Mouse (Mus musculus): ENCODE measurements around the gene Pax4.

Pax4 gene

GRCm38 (mm10) chr6:28449253-28449652 is at the start of gene Pax4:
Gene Pax4, minus strand, starts transcription at chr6:28449353.
- DNase-seq (ENCODE audit: low read depth, low spot score) = no peak

- DNase-seq (ENCODE audit: low read depth, low spot score) = no peak
Measured at GRCm38 (mm10) chr6:28497837-28498236, 48.7 kb upstream of the Pax4 start.

GRCm38 (mm10) chr6:28491198-28491597 is 42.0 kb upstream of the Pax4 start:
- DNase-seq (ENCODE audit: low read depth, low spot score) = no peak

DNA sequence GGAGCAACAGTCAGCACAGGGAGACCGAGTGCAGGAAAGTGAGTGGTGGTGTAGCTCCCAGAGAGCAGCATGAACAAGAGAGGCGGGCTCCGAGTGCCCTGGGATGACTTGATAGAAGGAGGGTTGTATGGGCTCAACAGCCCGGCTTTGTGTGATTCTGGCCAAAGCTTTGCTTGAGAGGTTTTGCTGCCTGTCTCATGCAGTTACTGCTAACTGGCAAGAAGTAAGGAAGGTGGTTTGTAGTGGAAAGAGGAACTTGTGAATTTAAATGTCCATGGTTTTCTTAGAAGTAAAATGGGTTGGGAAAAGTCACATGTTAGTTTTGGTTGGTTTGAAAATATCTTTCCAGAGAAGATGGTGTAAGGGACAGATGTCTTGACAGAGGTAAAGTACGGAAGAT is 41.5 kb upstream of the Pax4 start:
- no peak for DNase-seq (ENCODE audit: low read depth, low spot score)

DNA sequence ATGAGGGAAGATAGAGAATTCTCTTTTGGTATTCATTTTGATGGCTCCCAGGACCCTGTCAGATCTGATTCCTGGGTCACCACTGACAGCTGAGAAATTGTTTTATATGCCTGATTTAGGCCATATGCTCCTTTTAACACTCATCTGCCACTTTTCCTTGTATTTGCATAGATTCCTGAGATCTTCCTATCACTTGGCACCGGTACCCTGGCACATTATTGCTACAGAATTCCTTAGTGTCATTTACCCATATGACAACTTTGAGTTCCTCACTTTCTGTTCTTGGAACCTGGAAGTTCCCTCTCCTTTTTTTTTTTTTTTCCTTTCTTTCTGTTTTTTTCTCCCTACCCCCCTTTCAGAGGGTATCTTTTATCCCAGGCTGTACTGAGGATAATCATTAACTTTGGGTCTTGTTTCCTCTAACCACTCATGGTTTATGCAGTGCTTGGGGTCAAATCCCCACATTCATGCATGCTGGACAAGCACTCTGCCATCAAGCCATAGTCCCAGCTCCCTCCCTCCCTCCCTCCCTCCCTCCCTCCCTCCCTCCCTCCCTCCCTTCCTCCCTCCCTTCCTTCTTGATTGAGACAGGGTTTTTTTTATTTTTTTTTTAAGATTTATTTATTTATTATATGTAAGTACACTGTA is 39.2 kb upstream of the Pax4 start:
- no peak for DNase-seq (ENCODE audit: low read depth, low spot score)

DNA sequence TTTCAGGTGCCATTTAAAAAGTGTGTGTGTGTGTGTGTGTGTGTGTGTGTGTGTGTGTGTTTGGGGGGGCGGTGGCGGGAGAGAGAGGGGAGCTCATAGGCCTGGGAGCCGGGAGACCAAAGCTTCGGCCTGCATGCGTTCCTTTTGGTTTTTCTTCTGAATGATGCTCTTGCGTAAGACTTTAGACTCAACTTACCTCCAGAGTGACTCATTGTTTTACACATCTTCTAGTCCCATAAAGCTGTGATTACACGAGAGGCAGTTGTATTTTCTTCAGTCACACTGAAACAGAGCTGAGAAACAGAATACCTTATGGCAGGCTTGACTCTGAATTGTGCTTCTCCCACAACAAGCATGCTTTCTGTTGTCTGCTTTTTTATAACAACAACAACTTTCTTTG is 37.8 kb upstream of the Pax4 start:
- DNase-seq (ENCODE audit: low read depth, low spot score) = peak; percentile 41

GRCm38 (mm10) chr6:28486471-28486870 is 37.3 kb upstream of the Pax4 start:
- DNase-seq (ENCODE audit: low read depth, low spot score) = peak; percentile 22

DNA sequence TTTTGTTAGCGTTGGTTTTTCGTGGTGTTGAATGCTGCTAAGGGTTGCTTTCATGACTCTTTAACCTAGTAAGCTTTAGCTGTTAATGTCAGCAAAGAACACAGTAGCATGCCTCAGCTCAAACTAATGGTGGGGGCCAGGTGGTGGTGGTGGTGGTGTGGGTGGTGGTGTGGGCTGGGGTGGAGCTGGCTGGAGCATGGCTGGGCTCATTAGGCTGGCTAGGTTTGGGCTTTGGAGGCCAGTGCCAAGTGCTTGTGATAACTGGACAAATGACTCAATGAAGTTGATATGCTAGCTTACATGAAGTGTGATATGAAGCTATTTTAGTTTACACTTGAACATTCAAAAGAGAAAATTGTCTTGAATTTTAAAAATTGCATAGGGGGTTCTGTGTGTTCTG is 36.9 kb upstream of the Pax4 start:
- no peak for DNase-seq (ENCODE audit: low read depth, low spot score)

DNA sequence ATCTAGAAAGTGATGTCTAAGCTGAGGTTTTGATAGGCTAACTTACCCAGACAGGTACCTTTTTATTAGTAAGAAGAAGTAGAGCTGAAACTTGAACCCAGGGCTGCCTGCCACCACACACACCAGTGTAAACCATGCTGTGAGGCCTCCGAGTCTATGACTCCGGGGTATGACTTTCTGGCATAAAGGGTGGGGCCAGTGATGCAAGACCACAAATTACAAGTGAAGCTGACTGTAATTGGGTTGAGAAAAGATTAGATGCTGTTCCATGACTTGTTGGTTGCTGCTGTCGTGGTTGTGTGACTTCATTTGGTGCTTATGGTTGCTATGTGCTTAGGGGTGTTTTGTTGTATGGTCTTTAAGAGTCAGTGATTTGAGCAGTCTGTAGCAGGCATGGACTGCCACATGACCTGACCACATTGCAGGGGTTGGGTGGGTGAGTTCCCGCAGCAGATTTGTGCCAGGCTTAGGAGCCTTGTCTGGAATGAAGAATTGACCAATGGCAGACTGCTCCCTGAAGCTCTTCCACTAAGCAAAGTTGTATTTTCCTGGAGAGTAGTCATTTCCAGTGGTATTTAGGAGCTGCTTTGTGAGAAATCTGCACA is 33.7 kb upstream of the Pax4 start:
- DNase-seq (ENCODE audit: low read depth, low spot score) = no peak

DNA sequence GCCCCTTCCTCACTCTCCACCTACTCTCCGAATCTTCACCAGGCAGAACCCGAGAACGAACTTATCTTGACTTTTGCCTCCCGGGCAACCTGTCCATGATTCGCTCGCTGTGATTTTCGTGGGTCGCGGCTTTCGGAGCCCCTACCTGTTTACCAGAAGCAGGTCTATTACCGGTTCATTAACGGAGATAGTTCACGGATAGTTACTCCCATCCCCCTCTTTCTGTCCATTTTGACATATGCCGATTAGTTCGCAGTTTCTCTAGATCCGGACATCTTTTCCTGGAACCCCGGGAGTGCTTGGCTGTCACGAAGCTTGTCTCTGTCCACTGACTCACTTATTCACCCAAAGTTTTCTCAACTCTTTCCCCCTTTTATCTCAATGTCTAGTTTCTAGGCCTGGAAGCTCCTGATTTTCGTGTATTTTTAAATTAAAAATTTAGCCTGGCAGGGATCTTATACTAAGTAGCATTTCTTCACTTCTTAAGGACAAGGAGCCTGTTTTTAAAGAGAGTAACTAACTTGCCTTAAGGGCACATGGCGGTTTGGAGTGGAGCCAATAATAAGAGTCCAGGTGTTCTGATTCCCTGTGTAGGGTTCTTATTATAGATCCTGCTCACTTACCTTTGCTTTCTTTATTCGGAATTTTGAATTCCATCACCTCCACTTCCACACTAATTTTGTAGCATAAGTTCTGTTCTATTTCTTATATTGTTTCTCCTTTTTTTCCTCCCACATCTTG is 31.8 kb upstream of the Pax4 start:
- DNase-seq (ENCODE audit: low read depth, low spot score) = no peak

- peak; percentile 99 for DNase-seq (ENCODE audit: low read depth, low spot score)
Measured at GRCm38 (mm10) chr6:28479865-28480751, 31.0 kb upstream of the Pax4 start.

- DNase-seq (ENCODE audit: low read depth, low spot score) = no peak
Measured at GRCm38 (mm10) chr6:28474839-28475238, 25.7 kb upstream of the Pax4 start, which contains the start of gene Snd1. Gene Snd1, plus strand, starts transcription at chr6:28475139.

GRCm38 (mm10) chr6:28474211-28474610 is 25.1 kb upstream of the Pax4 start:
- no peak for DNase-seq (ENCODE audit: low read depth, low spot score)

DNA sequence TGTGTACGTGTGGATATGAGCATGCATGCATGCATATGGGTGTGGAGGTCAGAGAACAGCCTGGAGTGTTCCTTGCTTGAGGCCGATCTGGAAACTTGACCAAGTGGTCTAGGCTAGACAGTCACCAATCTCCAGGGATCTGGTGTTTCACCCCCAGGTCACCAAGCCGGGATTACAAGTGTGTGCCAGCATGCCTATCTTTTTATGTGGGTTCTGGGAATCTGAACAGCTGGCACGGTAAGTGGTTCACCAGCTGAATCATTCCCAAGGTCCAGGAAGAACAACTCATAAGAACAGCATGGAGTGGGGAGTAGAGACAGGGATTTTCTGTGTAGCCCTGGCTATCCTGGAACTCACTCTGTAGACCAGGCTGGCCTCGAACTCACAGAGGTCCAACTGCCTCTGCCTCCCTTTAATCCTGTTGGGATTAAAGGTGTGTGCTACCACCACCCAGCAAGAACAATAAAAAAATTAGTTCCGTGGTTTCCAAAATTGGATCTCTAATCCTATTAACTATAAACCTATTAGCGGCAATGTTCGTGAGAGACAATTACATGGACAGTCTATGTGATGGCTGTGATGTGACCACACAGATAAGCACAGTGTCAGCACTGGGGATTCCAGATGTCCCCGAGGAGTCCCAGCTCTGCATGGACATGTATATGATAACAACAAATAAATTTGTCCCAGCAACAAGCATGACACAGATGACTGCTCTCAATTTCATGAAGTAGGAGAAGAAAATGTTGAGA is 22.3 kb upstream of the Pax4 start:
- DNase-seq (ENCODE audit: low read depth, low spot score) = no peak

DNA sequence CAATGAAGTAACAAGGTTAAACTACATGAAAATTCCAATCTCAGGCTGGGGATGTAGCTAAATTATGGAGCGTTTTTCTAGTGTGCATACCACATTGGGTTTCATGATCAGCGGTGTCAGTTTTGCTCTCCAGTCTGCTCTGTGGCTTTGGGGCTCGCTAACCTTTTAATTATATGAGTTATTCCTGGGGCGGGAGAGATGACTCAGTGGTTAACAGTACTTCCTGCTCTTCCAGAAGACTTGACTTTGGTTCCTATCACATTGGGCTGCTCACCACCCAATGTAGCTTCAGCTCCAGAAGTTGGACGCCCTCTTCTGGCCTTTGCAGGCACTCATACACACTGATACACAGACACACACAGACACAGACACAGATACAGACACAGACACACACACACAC is 21.5 kb upstream of the Pax4 start:
- DNase-seq (ENCODE audit: low read depth, low spot score) = no peak

- DNase-seq (ENCODE audit: low read depth, low spot score) = no peak
Measured at GRCm38 (mm10) chr6:28470017-28470602, 21.0 kb upstream of the Pax4 start.

DNA sequence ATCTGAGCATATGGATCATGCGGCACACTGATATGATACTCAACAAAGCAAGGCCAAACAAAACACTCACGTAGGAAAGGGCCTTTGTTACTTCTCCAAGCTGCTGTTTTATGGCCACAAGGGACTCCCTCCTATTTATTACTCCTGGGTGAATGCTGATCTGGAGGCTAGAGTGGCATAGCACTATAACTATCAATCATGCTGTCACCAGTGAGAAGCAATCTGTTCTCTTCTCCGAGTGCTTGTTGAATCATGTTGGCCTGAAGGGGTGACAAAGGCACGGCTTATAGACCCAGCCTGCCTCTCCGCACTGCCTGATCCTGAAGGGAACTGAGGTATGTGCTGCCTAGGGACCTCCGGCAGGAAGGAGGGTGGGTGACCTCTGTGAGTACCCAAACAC is 15.5 kb upstream of the Pax4 start:
- DNase-seq (ENCODE audit: low read depth, low spot score) = no peak

- DNase-seq (ENCODE audit: low read depth, low spot score) = peak; percentile 70
Measured at GRCm38 (mm10) chr6:28460534-28460933, 11.4 kb upstream of the Pax4 start.

- DNase-seq (ENCODE audit: low read depth, low spot score) = no peak
Measured at GRCm38 (mm10) chr6:28459221-28459668, 10.1 kb upstream of the Pax4 start.

DNA sequence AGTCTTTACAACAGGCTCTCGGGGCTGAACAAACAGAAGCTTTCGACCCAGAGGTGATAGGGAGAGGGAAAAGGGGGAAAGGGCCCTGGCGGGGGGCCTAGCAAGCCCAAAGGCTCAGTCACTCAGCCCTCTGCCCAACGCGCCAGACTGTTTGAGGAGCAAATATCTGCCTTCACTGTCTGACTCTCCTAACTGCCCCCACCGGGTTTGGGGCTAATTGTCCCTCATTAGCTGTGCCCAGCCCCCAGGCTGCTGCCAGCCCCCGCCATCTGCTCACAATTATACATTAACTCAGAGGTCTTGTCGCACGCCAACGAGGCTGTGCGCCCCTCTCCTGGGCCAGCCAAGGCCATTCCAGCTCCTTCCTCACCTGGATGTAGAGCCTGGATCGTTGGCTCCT is 1.8 kb upstream of the Pax4 start:
- no peak for DNase-seq (ENCODE audit: low read depth, low spot score)

DNA sequence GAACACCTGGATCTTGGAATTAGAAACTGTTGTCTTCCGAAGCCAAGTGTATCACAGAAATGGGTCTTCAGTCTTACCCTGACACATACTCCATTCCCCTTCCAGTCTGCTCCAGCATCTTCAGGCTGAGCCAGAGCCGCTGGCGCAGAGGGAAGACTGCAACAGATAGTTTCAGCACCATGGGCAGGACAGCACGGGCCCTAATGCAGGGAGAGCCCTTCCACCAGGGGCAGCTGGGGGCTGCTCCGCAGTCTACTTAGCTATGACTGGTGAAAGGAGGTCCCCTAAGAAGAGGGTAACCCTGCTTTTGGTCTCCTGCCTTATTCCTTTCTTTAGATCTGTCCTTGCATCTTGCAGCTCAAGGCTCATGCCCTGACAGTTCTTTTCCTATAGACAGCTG is 1.3 kb upstream of the Pax4 start:
- DNase-seq (ENCODE audit: low read depth, low spot score) = no peak

Measured in CD4-positive, CD25-positive, alpha-beta regulatory T cell, adult 2 months (primary cell).